Mouse (Mus musculus) stomach, embryonic 16.5 days (tissue): ENCODE results near the gene Bfsp2. TPM values are rescaled to one million over a fixed set of nuclear protein-coding genes. Genes with fewer than 3 reads are reported as not detected.

Experiments used
- ATAC-seq: fragments of 200-750 bp; cut with Nextera tagmentation; 2 replicates; pipeline ENCODE4 v1.8.0; 2017; ENCODE audit warnings: moderate number of reproducible peaks, moderate TSS enrichment; ENCODE audit not compliant: insufficient read depth, low FRiP score
- H3K27ac ChIP-seq: fragments of 300-500 bp; sonication (generic); 2 replicates; pipeline ENCODE4 v1.5.1; 2014; ENCODE audit warnings: low read length
- H3K27me3 ChIP-seq: fragments of 300-500 bp; sonication (generic); 2 replicates; pipeline ENCODE4 v1.6.1; 2014; ENCODE audit warnings: low read length, control low read depth, mixed read lengths; ENCODE audit not compliant: control insufficient read depth, insufficient read depth
- H3K36me3 ChIP-seq: fragments of 300-500 bp; sonication (generic); 2 replicates; pipeline ENCODE4 v1.6.1; 2014; ENCODE audit warnings: low read length; ENCODE audit not compliant: control insufficient read depth, insufficient read depth
- H3K4me1 ChIP-seq: fragments of 300-500 bp; sonication (generic); 2 replicates; pipeline ENCODE4 v1.6.1; 2014; ENCODE audit warnings: low read length, control low read depth, mixed read lengths; ENCODE audit not compliant: control insufficient read depth, insufficient read depth
- H3K4me2 ChIP-seq: fragments of 300-500 bp; sonication (generic); 2 replicates; pipeline ENCODE4 v1.6.1; 2014; ENCODE audit warnings: low read depth, low read length, mixed read lengths
- H3K4me3 ChIP-seq: fragments of 300-500 bp; sonication (generic); replicated peaks from 2 replicates; pipeline ENCODE4 v1.5.1; 2014; ENCODE audit warnings: mild to moderate bottlenecking, low read length
- H3K9ac ChIP-seq: fragments of 300-500 bp; sonication (generic); 2 replicates; pipeline ENCODE4 v1.6.1; 2014; ENCODE audit warnings: low read length
- H3K9me3 ChIP-seq: fragments of 300-500 bp; sonication (generic); replicated peaks from 2 replicates; pipeline ENCODE4 v1.6.1; 2016; ENCODE audit warnings: low read length, control low read depth; ENCODE audit not compliant: control insufficient read depth
- WGBS: fragments of 180-500 bp; shearing (Covaris S2); extraction: QIAGEN DNeasy Blood & Tissue Kit; methylation state at CpG from one replicate; pipeline ENCODE4 v1.1.7; 2014; 5-methylcytosine and 5-hydroxymethylcytosine counted together
- polyA plus RNA-seq: library from polyadenylated mRNA; unstranded; fragments of >200 nt; fragmentation: Nextera tagmentation; extraction: Ambion mirVana; gene quantifications from 2 replicates; pipeline ENCODE4 v1.2.1, GENCODE M21; 2015

Bfsp2 gene
- polyA plus RNA-seq, 1 experiment from 2014 or later: 0.72 TPM

- Histone ChIP-seq H3K4me1 (0 out of 2 replicates have a peak, but pooled peaks cover 5% of the 10 kb centered on the region), H3K36me3 (no peaks in the 10 kb centered on the region), H3K9ac (no peak overlapping the region), H3K27me3 (no peaks in the 10 kb centered on the region), H3K9me3 (no peaks in the 10 kb centered on the region), H3K4me3 (no peak overlapping the region), H3K27ac (no peak overlapping the region), H3K4me2 (no peak overlapping the region)
- 4% methylated on average over 2 of the region's 2 CpGs for WGBS
- peak; percentile 72; the same call in 1 of the 2 replicates for ATAC-seq
These were observed 10.2 kb upstream of the Bfsp2 start for GRCm38 (mm10) chr9:103490439-103490838.

- Histone ChIP-seq H3K27me3 (no peaks in the 10 kb centered on the region), H3K27ac (no peak overlapping the region), H3K4me2 (no peak overlapping the region), H3K9ac (no peak overlapping the region), H3K4me3 (no peak overlapping the region), H3K4me1 (0 out of 2 replicates have a peak, but pooled peaks cover 5% of the 10 kb centered on the region), H3K9me3 (no peaks in the 10 kb centered on the region), H3K36me3 (no peaks in the 10 kb centered on the region)
- WGBS: 79% methylated on average over 4 of the region's 4 CpGs
- no peak for ATAC-seq
These were observed 9.7 kb upstream of the Bfsp2 start for GRCm38 (mm10) chr9:103489883-103490282.

- Histone ChIP-seq H3K4me1 (0 out of 2 replicates have a peak, but pooled peaks cover 5% of the 10 kb centered on the region), H3K4me2 (no peak overlapping the region), H3K27ac (no peak overlapping the region), H3K36me3 (no peaks in the 10 kb centered on the region), H3K9ac (peak overlapping the region; percentile 31; the same call in 1 of the 2 replicates), H3K9me3 (no peaks in the 10 kb centered on the region), H3K27me3 (no peaks in the 10 kb centered on the region), H3K4me3 (no peak overlapping the region)
- WGBS: 39% methylated on average over 7 of the region's 7 CpGs
- ATAC-seq: no peak
These were observed 8.9 kb upstream of the Bfsp2 start for GRCm38 (mm10) chr9:103489096-103489495.

- Histone ChIP-seq H3K4me2 (no peak overlapping the region), H3K36me3 (no peaks in the 10 kb centered on the region), H3K4me3 (no peak overlapping the region), H3K27ac (no peak overlapping the region), H3K9me3 (no peaks in the 10 kb centered on the region), H3K9ac (no peak overlapping the region), H3K27me3 (no peaks in the 10 kb centered on the region), H3K4me1 (0 out of 2 replicates have a peak, but pooled peaks cover 5% of the 10 kb centered on the region)
- ATAC-seq: no peak
- 88% methylated on average over 6 of the region's 6 CpGs for WGBS
These were observed 6.0 kb upstream of the Bfsp2 start for GRCm38 (mm10) chr9:103486262-103486661.

GRCm38 (mm10) chr9:103485606-103486005, 5.4 kb upstream of the Bfsp2 start:
- Histone ChIP-seq H3K4me2 (no peak overlapping the region), H3K9ac (no peak overlapping the region)
- WGBS: 23% methylated on average over 8 of the region's 8 CpGs

GRCm38 (mm10) chr9:103480603-103481220, 492 bp upstream of the Bfsp2 start:
- 42% methylated on average over 8 of the region's 8 CpGs for WGBS
- Histone ChIP-seq H3K9me3 (no peaks in the 10 kb centered on the region), H3K4me2 (no peak overlapping the region), H3K27me3 (no peaks in the 10 kb centered on the region), H3K27ac (no peak overlapping the region), H3K4me1 (peaks cover 4% of the 10 kb centered on the region; the same call in 1 of the 2 replicates), H3K36me3 (no peaks in the 10 kb centered on the region), H3K9ac (no peak overlapping the region), H3K4me3 (no peak overlapping the region)
- ATAC-seq: peak; percentile 25; the same call in 1 of the 2 replicates

More at GRCm38 (mm10) chr9:103485606-103486005, 5.4 kb upstream of the Bfsp2 start:
- Histone ChIP-seq H3K4me1 (peaks cover 9% of the 10 kb centered on the region; the same call in 1 of the 2 replicates), H3K4me3 (no peak overlapping the region), H3K36me3 (no peaks in the 10 kb centered on the region), H3K27me3 (no peaks in the 10 kb centered on the region), H3K27ac (peak overlapping the region; percentile 36; the same call in 1 of the 2 replicates), H3K9me3 (no peaks in the 10 kb centered on the region)
- no peak for ATAC-seq

- no peaks in the 10 kb centered on the region for H3K36me3 ChIP-seq
- H3K4me3 ChIP-seq: no peak overlapping the region
- no peak for ATAC-seq
- H3K4me1 ChIP-seq: no peaks in the 10 kb centered on the region
- H3K4me2 ChIP-seq: no peak overlapping the region
- H3K9ac ChIP-seq: no peak overlapping the region
- H3K27me3 ChIP-seq: no peaks in the 10 kb centered on the region
- no peaks in the 10 kb centered on the region for H3K9me3 ChIP-seq
- no peak overlapping the region for H3K27ac ChIP-seq
- WGBS: 69% methylated on average over 6 of the region's 6 CpGs
These were observed 4.8 kb downstream of the Bfsp2 start for GRCm38 (mm10) chr9:103475414-103475813.

GRCm38 (mm10) chr9:103473915-103474688, 6.1 kb downstream of the Bfsp2 start:
- Histone ChIP-seq H3K27ac (no peak overlapping the region), H3K4me2 (0 out of 2 replicates have a peak overlapping the region, but pooled peaks have one; percentile 16), H3K9me3 (no peaks in the 10 kb centered on the region), H3K27me3 (no peaks in the 10 kb centered on the region), H3K4me3 (no peak overlapping the region), H3K36me3 (no peaks in the 10 kb centered on the region), H3K9ac (0 out of 2 replicates have a peak overlapping the region, but pooled peaks have one; percentile 2), H3K4me1 (no peaks in the 10 kb centered on the region)
- 25% methylated on average over 13 of the region's 13 CpGs for WGBS
- no peak for ATAC-seq

GRCm38 (mm10) chr9:103471784-103472183, 8.4 kb downstream of the Bfsp2 start:
- Histone ChIP-seq H3K27me3 (no peaks in the 10 kb centered on the region), H3K4me3 (no peak overlapping the region), H3K9me3 (no peaks in the 10 kb centered on the region), H3K4me2 (no peak overlapping the region), H3K9ac (no peak overlapping the region), H3K4me1 (no peaks in the 10 kb centered on the region), H3K27ac (no peak overlapping the region), H3K36me3 (no peaks in the 10 kb centered on the region)
- 29% methylated on average over 11 of the region's 11 CpGs for WGBS
- ATAC-seq: no peak
